Mouse (Mus musculus): ENCODE data around the gene Mpg. TPM values are rescaled to one million over a fixed set of nuclear protein-coding genes. Genes with fewer than 3 reads are reported as not detected.

Gene Mpg
- polyA plus RNA-seq, 1 experiment, result 7.5 TPM

DNA sequence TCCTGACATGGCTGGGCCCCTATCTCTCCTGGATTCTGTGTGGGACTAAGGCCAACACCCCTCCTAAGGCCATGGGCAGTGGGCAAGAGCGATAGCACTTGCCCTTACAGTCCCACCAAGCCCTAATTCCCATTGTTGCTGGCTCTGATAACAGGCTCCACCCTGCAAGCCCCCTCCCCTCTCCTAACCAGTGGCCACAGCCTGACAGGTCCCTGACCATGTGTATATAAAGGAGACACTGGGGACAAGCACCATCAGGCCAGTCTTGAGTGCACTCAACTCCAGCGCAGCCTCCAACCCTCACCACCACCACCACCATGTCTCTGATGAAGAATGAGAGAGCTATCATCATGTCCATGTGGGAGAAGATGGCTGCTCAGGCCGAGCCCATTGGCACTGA is 50.0 kb downstream of the Mpg start, which contains the start of gene Hba-x:
Gene Hba-x (plus strand): TSS at position 54 of the 400 bp plus-strand sequence.
- 72% methylated on average over 3 of the region's 3 CpGs for WGBS
- no peaks in the 10 kb centered on the region; the same call in 1 of the 2 replicates for H3K27me3 ChIP-seq (ENCODE audit: control insufficient read depth, insufficient read depth, low read length)

GRCm38 (mm10) chr11:32277736-32278457 is 51.6 kb downstream of the Mpg start:
- Histone ChIP-seq H3K4me3 (ENCODE audit: low read depth, low read length) (no peak overlapping the region), H3K27me3 (ENCODE audit: control insufficient read depth, insufficient read depth, low read length) (no peaks in the 10 kb centered on the region; the same call in 1 of the 2 replicates), H3K27ac (ENCODE audit: insufficient read depth, low read depth, low read length) (no peak overlapping the region), H3K4me1 (ENCODE audit: control insufficient read depth, insufficient read depth, insufficient read length, low read length) (no peaks in the 10 kb centered on the region), H3K36me3 (ENCODE audit: control insufficient read depth, insufficient read depth, low read length) (no peaks in the 10 kb centered on the region)
- TF ChIP-seq CTCF (IDR thresholded peaks at IDR 0.05; ENCODE audit: extremely low read depth, insufficient read length, insufficient replicate concordance, low read depth, low read length) (no peak), POLR2A (IDR thresholded peaks at IDR 0.05; ENCODE audit: low read depth, low read length) (no peak)
- 64% methylated on average over 21 of the region's 21 CpGs for WGBS

More for the DNA sequence above, 50.0 kb downstream of the Mpg start, which contains the start of gene Hba-x:
- TF ChIP-seq CTCF (IDR thresholded peaks at IDR 0.05; ENCODE audit: extremely low read depth, insufficient read length, insufficient replicate concordance, low read depth, low read length) (no peak), POLR2A (IDR thresholded peaks at IDR 0.05; ENCODE audit: low read depth, low read length) (no peak)
- Histone ChIP-seq H3K4me1 (ENCODE audit: control insufficient read depth, insufficient read depth, insufficient read length, low read length) (no peaks in the 10 kb centered on the region), H3K4me3 (ENCODE audit: low read depth, low read length) (no peak within 1 kb of the TSS), H3K27ac (ENCODE audit: insufficient read depth, low read depth, low read length) (no peak within 1 kb of the TSS), H3K36me3 (ENCODE audit: control insufficient read depth, insufficient read depth, low read length) (no peaks in the 10 kb centered on the region)

DNA sequence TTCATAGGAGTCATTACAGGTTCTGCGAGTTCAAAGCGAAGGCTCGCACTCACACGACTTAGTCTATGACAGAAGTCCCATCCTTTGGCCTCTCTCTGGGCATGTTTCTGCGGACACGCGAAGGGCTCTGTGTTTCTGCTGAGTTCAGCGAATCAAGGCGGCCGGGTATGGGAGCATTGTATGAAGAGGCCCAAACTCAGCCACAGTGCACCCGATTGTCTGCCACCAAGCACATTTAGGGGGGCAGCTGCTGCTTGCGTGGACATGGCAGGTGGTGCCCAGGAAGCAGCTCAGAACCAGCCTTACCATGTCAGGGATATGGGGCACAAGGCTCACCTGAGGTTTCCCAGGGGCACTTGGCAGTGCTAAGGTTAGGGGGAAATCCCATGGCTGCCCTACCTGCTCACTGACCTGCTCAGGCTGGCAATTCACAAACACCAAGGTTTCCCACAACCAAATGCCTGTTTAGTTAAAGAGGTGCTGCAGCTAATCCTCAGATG is 52.2 kb downstream of the Mpg start:
- Histone ChIP-seq H3K4me1 (ENCODE audit: control insufficient read depth, insufficient read depth, insufficient read length, low read length) (no peaks in the 10 kb centered on the region), H3K27ac (ENCODE audit: insufficient read depth, low read depth, low read length) (no peak overlapping the region), H3K27me3 (ENCODE audit: control insufficient read depth, insufficient read depth, low read length) (no peaks in the 10 kb centered on the region; the same call in 1 of the 2 replicates), H3K4me3 (ENCODE audit: low read depth, low read length) (no peak overlapping the region), H3K36me3 (ENCODE audit: control insufficient read depth, insufficient read depth, low read length) (no peaks in the 10 kb centered on the region)
- 78% methylated on average over 12 of the region's 12 CpGs for WGBS
- TF ChIP-seq CTCF (IDR thresholded peaks at IDR 0.05; ENCODE audit: extremely low read depth, insufficient read length, insufficient replicate concordance, low read depth, low read length), result no peak
- no peak for TF ChIP-seq POLR2A (IDR thresholded peaks at IDR 0.05; ENCODE audit: low read depth, low read length)

- 56% methylated on average over 2 of the region's 2 CpGs for WGBS
Measured at GRCm38 (mm10) chr11:32280646-32281045, 54.3 kb downstream of the Mpg start.

GRCm38 (mm10) chr11:32281416-32282144 is 55.3 kb downstream of the Mpg start:
- Histone ChIP-seq H3K27me3 (ENCODE audit: control insufficient read depth, insufficient read depth, low read length) (no peaks in the 10 kb centered on the region; the same call in 1 of the 2 replicates), H3K4me3 (ENCODE audit: low read depth, low read length) (no peak overlapping the region), H3K36me3 (ENCODE audit: control insufficient read depth, insufficient read depth, low read length) (no peaks in the 10 kb centered on the region), H3K4me1 (ENCODE audit: control insufficient read depth, insufficient read depth, insufficient read length, low read length) (no peaks in the 10 kb centered on the region), H3K27ac (ENCODE audit: insufficient read depth, low read depth, low read length) (no peak overlapping the region)
- 72% methylated on average over 1 of the region's 1 CpGs for WGBS
- TF ChIP-seq POLR2A (IDR thresholded peaks at IDR 0.05; ENCODE audit: low read depth, low read length), result no peak
- TF ChIP-seq CTCF (IDR thresholded peaks at IDR 0.05; ENCODE audit: extremely low read depth, insufficient read length, insufficient replicate concordance, low read depth, low read length), result no peak

More at GRCm38 (mm10) chr11:32280646-32281045, 54.3 kb downstream of the Mpg start:
- H3K4me1 ChIP-seq (ENCODE audit: control insufficient read depth, insufficient read depth, insufficient read length, low read length), result no peaks in the 10 kb centered on the region
- H3K27ac ChIP-seq (ENCODE audit: insufficient read depth, low read depth, low read length), result no peak overlapping the region
- no peaks in the 10 kb centered on the region for H3K36me3 ChIP-seq (ENCODE audit: control insufficient read depth, insufficient read depth, low read length)
- no peak overlapping the region for H3K4me3 ChIP-seq (ENCODE audit: low read depth, low read length)
- TF ChIP-seq POLR2A (IDR thresholded peaks at IDR 0.05; ENCODE audit: low read depth, low read length) (no peak), CTCF (IDR thresholded peaks at IDR 0.05; ENCODE audit: extremely low read depth, insufficient read length, insufficient replicate concordance, low read depth, low read length) (no peak)
- H3K27me3 ChIP-seq (ENCODE audit: control insufficient read depth, insufficient read depth, low read length), result no peaks in the 10 kb centered on the region; the same call in 1 of the 2 replicates

Other genes with a start within 250 kb of the Mpg start
- gene Nsg2, start 226.0 kb upstream of the Mpg start, polyA plus RNA-seq (2012; rRNA removed), result 1.0 and 1.8 TPM in 2 replicates
- gene Il9r, start 26.2 kb upstream of the Mpg start, polyA plus RNA-seq (2012; rRNA removed), result 0.85 and 1.4 TPM in 2 replicates
- 11.5 and 22.5 TPM in 2 replicates for gene Snrnp25, start 21.1 kb upstream of the Mpg start, polyA plus RNA-seq (2012; rRNA removed)
- 56.7 and 64.4 TPM in 2 replicates for gene Rhbdf1, start 4.2 kb upstream of the Mpg start, polyA plus RNA-seq (2012; rRNA removed)
- 25.1 and 35.7 TPM in 2 replicates for gene Nprl3, start 41.2 kb downstream of the Mpg start, polyA plus RNA-seq (2012; rRNA removed)
- not detected in 2 replicates for gene Hba-x, start 49.9 kb downstream of the Mpg start, polyA plus RNA-seq (2012; rRNA removed)
- gene Hba-a1, start 57.0 kb downstream of the Mpg start, polyA plus RNA-seq (2012; rRNA removed), result 54.1 and 70.6 TPM in 2 replicates
- not detected in 2 replicates for gene Hbq1b, start 60.5 kb downstream of the Mpg start, polyA plus RNA-seq (2012; rRNA removed)
- gene Hba-a2, start 70.0 kb downstream of the Mpg start, polyA plus RNA-seq (2012; rRNA removed), result 106 and 108 TPM in 2 replicates
- gene Hbq1a, start 73.6 kb downstream of the Mpg start, polyA plus RNA-seq (2012; rRNA removed), result not detected in 2 replicates
- gene Sh3pxd2b, start 121.3 kb downstream of the Mpg start, polyA plus RNA-seq (2012; rRNA removed), result 1.7 and 2.4 TPM in 2 replicates
- gene Ubtd2, start 228.9 kb downstream of the Mpg start, polyA plus RNA-seq (2012; rRNA removed), result 1.6 TPM in 2 replicates